Mouse (Mus musculus): ENCODE measurements around the gene Tm6sf2.

The Tm6sf2 gene

DNA sequence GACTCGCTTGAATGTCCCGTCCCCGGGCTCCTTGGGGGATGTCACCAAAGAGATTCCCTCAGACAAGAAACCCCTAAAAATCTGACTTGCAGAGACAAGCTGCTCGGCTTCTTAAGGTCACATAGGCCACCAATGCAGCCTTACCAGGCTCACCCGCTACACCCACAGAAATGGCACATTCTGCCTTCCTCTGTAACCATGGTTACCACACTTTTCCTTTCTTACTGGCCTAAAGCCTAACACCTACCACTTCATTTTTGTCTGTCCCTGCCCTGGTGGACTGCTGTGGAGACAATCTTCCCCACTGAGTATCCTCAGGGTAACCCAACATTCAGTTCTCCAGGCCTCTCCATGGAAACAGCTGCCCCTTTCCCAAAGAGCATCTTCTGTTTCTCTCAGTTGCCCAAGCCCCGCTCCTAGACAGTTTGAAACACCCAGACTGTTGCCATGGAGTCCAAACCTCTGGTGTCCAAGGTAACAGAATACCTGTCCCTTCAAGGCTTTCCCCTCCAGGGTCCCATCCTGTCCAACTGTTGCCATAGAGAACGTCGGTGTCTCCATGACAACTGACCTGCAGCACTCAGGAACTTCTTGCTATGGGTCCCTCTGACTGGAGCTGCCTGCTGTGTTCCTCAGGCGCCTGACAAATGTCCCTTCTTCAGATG is 16.7 kb downstream of the Tm6sf2 start:
- DNase-seq (ENCODE audit: low read depth, low spot score): peak; percentile 91

DNA sequence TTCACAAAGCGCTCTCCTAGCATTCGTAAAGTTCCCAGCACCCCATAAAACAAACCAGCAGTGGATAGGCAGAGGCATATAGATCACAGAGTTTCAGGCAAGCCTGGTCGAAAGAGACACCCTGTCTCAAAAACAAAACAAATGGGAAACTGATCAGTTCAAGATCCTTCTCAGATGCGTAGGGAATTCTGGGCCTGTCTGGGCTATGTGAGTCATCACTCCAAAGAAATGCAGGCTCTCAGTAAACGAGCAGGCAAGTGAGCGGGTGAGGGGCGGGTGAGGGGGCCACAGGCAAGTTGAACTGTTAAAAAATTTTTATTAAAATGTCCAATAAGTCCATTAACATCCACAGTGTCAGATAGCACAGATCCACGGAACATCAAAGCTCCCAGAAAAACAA is 20.1 kb downstream of the Tm6sf2 start:
- no peak for DNase-seq (ENCODE audit: low read depth, low spot score)

DNA sequence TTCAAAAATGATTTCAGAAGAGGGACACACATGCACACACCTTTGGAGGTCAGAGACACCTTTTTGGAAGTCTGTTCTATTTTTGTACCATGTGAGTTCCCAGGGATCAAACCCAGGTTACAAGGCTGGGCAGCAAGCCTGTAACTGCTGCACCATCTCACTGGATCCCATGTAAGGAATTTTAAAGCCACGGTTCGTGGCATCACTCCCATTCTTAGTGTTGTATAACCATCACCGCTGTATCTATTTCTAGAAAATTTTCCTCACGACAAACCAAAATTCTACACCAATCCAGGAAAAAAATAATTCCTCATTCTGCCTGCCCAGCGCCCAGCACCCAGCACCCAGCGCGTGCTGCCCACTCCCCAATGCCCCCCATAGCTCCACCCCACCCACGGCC is 26.6 kb downstream of the Tm6sf2 start:
- no peak for DNase-seq (ENCODE audit: low read depth, low spot score)

DNA sequence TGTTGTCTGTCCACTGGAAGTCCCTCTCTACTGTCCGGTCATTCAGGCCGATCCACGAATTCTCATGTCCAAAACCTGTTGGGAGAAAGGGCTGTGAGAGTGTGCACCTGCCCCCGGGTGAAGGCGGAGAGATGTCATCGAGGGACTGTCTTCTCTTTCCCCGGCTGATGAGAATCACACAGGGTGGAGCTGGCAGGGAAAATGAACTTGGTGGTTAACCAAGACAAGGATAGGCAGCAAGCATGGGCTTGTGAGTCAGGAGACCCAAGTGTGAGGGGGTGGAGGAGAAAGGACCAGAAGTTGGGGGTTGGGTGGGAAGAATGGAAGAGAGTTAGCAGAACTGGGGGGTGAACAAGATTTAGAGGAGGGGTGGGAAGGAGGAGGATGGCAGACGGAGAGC is 27.5 kb downstream of the Tm6sf2 start:
- no peak for DNase-seq (ENCODE audit: low read depth, low spot score)

DNA sequence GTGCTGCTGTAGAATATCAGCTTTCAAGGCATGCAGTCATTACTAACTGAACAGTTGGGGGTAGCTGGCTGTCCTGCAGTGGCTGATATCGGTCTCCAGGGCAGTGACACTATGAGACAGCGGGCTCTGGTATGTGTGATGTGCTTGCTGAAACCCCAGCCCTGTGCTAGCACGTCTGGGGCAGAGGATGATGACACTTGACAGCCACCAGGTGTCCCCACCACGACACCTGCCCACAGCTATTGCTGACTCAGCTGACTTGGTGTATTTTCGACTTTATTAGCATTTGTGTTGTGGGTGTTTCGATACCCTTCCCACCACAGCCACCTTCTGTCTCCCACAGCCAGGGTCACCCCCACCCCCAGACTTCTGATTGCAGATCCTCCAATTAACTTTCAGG is 31.8 kb downstream of the Tm6sf2 start:
- DNase-seq (ENCODE audit: low read depth, low spot score): peak; percentile 57

DNA sequence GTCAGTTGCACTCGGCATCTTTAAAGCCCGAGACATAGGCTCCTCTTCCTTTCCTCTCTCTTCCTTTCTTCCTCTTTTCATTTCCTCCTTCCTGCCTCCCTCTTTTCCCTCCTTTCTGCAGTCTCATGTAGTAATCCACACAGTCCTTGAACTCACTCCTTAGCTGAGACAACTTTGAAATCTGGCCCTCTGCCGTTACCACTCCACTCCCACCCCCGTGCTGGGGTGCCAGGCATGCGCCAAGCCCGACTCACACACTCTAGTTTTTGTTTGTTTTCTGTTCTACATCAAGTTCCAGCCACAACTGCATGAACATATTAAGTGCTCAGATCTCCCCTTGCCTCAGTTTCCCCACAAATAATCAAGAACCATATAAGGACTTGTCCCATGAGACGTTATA is 32.2 kb downstream of the Tm6sf2 start:
- no peak for DNase-seq (ENCODE audit: low read depth, low spot score)

DNA sequence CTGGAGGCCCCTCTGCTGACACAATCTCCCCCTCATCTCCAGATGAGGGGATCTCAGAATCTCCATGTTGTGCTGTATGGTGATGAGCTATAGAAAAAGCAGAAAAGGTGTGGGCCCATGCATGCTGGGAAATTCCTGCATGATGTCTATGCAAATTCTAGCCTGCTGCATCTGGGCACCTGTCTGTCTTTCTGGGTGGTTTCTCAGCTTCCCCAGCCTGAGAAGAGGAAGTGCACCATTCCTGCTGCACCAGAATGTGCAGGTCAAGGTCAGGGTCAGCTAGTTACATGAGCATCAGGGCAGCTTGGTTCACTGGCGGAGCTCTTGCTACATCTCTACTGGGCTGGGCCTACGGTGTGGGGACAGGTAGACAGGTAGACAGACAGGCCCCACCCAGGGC is 37.7 kb downstream of the Tm6sf2 start:
- no peak for DNase-seq (ENCODE audit: low read depth, low spot score)

DNA sequence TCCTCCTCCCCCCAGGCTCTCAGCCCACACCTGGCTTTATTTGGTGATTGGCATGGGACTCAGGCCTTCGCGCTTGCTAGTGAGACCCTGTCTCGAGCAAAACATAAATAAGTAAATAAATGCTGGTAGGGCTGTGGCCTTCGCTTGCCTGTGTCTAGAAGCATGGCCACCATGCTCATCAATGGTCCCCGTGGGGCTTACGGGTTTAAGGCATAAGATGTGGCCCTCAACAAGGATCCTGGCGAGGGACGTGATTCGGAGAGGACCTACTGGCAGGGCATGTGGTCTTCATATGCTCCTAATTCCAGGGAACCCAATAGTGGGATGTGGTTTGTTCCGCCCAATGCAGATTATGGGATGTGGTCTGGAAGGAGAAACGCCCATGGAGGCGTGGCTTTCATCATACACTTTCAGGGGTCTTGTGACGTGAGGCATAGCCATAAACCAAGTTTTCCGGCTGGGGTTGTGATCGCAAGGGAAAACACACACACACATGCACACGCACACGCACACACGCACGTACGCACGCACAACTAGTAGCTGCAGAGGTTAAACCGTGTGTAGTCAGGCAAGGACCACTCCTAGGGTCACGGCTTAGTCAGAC is 38.6 kb downstream of the Tm6sf2 start:
- peak; percentile 77 for DNase-seq (ENCODE audit: low read depth, low spot score)

DNA sequence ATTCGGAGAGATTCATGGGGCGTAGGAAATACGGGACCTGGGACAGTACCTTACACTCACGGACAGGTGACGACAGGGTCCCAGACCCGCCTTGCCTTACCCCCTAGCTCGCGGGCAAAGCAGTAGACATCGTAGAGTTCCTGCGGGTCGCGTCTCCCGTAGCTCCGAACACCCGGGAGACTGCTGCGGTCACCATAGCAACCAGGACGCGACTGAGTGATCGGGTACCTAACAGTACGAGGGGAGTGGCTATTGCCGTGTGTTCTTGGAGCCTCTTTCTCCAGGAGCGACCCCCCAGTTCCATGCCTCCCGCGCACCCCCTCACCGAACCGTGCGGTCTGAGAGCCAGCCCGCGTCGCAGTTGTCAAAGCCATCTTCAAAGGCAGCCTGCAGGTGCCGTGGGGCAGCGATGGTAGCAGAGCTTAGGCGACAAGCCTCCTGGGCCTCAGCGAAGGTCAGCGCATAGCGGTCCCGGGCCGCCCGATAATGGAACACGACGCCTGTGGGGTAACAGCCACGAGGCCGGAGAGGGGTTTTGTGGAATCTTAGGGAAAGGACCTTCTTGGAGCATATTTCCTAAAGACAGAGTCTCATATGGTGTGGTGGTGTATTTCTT is 39.8 kb downstream of the Tm6sf2 start:
- DNase-seq (ENCODE audit: low read depth, low spot score): peak; percentile 64

DNA sequence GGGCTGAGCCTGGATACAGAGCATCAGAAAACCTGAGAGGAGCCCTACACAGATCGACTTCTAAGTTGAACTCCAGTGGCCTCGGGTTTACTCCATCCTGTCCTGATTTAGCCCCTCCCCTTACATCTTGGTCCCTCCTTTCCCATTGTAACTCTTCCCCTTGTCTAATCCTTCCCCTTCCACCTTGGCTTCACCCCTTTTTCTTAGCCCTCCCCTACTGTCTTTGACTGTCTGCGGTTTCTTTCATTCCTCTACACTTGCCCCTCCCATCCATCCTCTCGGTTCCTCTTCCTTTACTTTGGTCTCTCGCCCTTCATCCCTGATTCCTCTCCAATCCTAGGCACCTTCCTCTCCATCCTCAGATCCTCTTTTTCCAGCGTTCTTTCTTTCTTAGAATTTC is 41.8 kb downstream of the Tm6sf2 start:
- no peak for DNase-seq (ENCODE audit: low read depth, low spot score)

DNA sequence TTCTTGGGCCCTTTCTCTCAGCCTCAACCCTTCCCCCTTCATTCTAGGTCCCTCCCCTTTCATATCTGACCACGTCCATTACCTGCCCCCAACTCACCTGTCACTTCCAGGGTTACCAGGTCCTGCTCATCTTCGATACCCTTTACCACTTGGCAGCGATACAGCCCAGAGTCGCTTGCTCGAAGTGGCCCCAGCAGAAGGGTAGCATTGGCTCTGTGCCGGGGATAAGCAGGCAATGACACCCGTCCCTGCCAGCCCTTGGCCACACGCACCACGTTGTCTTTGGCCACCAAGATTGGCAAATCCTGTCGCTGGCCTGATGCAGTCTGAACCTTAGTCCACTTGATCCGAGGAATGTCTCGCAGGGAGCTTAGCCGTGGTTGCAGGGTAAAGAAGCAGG is 42.2 kb downstream of the Tm6sf2 start:
- no peak for DNase-seq (ENCODE audit: low read depth, low spot score)

DNA sequence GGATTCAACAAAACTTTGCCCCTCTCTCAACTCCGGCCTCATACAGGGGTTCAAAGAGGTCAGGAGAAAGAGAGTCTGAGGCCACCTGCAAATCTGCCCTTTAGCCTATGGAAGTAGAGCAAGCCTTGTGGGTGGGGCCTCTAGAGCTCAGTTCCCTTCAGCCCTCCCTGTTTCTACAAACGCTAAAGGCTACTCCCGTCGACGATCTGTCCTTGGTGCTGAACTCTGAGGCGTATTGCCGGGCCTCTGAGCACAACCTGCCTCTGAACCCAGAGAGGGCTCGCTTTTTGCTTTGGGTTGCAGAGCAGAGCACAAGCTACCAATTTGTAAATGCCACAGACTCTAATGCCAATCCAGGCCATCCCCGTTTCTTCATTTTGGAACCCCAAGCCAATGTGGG is 44.9 kb downstream of the Tm6sf2 start:
- DNase-seq (ENCODE audit: low read depth, low spot score): peak; percentile 90

DNA sequence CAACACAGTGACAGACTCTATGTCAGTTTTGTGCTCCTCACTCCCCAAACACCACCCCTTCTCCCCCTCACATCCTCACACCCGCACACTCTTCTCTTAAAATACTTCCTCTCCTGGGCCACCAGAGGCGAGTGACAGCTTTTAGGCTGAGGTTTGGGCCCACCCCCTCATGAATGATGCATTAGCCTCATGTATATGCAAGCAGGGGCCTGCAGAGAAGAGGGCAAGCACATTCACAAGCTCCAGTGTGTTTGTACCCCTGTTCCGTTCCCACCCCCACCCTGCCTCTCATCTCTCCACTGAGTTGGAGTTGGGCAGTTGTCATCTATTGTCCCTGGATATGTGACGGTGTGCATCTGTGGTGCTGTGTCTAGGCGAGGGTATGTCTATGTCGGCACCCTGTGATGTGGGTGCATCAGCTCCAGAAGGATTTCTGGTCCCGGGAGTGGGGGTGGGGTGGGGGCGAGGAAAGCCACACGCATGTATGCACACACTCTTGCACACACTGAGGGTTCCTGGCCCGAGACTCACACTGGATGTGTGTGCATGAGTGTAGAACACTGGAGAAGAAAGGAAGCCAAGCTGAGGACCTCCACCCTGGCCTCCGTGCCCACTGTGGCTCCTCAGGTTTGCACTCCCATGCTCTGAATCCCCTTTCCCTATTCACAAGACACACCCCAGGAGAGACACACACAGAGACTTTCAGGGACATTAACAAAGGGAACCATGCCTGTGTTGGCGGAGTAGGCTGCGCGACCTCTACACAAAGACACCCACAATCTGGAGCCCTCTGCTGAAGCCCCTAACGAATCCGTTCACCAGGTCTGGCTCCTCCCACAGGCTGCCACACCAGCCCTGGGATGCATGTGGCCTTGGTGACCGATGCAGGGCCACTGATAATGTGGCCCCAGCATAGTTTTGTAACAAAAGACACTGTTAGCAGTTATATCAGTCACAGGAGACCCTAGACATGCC is 46.3 kb downstream of the Tm6sf2 start:
- peak; percentile 78 for DNase-seq (ENCODE audit: low read depth, low spot score)

DNA sequence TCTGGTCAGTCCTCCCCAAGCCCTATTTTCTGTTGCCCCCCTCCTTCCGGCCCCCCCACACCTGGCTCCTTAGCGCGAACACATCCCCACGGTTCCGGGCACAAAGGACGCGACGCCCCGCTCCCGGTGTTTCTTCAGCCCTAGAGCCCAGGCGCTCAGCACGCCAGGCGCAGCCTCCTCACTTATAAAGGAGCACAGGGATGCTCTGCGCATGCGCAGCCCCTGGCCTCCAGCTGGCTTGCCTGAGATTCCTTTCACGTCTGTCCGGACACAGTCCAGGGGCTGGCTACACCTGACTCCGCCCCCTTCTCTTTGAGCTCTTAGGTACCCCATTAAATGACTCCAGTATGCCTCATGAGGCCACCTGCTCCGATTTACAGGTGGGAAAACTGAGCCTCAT is 47.9 kb downstream of the Tm6sf2 start, which contains the start of gene Ncan:
TSS of gene Ncan (minus strand) at position 207 of the 400 bp plus-strand sequence.
- DNase-seq (ENCODE audit: low read depth, low spot score): peak; percentile 94

DNA sequence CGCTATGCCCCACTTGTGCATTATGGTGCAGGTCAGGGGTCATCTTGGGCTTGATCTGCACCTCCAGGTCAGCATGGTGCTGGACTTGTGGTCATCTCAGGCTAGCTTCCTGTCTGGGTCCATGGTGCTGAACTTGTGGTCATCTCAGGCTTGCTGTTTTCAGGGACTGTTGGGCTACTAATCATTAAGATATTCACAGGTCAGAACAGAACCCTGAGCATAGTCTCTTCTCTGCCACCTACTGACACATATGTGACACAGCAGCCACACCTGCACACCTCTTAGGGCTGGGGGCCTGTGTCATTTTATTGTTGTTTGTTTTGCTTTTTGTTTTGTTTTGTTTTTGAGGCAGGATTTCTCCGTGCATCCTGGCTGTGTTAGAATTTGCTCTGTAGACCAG is 50.1 kb downstream of the Tm6sf2 start:
- peak; percentile 51 for DNase-seq (ENCODE audit: low read depth, low spot score)

DNA sequence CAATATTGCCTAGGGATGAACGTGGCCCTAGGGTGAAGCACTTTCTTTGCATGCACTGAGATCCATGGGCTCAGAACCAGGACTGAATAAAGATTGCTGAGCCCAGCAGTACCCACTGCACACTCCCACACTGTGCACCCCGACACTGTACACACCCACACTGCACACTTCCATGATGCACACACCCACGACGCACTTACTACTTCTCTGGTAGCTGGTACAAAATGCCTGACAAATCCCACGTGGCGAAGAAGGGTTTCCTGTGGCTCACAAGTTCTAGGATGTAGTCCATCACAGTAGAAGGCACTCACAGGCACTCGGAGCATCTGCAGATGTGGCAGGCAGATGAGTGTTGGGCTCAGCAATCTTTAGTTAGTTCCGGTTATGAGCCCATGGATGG is 52.3 kb downstream of the Tm6sf2 start:
- DNase-seq (ENCODE audit: low read depth, low spot score): no peak

DNA sequence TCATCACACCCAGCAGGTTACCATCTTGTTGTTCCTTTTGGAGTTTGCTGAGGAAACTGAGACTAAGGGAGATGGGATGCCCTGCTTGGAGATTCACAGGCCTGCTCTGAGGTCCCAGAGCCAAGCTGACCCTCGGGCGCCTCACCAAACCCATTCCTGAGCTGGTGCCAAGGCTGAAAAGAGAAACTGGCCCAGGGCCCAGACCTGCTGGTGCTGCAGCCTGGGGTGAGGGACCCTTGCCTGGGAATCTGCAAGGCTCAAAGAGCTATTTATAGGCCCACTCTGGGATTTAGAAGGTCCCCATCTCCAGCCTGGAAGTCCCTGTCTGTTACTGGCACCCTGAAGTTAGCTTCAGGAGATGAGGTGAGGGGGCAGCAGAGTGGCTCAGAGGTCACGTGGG is 55.7 kb downstream of the Tm6sf2 start:
- no peak for DNase-seq (ENCODE audit: low read depth, low spot score)

DNA sequence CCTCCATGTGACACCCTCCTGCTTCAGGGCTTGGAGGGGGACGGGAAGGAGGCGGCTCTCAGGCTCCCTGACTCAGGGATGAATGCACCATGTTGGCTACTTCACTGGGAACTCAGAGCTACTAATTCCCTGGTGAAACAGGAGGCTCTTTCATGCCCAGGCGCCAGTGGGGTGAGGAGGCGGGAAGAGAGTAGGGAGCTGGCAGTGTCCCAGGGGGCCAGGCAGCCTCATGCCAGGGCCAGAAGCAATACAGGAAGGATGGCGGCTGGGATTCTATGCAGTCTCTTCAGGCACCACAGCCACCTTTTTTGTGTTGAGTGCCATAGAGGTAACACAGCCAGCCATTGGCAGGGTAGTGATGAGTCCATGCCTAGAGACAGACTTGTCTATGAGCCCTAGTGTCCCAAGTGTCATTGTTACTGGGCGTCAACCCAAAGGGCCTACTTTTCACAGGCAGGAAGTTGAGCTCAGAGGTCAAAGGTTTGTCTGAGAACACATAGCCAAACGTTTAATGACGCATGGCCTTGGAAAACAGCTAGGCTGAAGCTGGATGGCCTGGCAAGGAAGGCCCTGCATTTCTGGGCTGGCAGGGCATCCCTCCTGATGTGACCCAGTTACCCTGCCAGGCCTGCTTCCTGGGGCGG is 56.7 kb downstream of the Tm6sf2 start:
- DNase-seq (ENCODE audit: low read depth, low spot score): peak; percentile 33

Measured in R1 (cell line).